Mouse (Mus musculus) spleen, adult 2 months (tissue): ENCODE measurements around the gene Gas7.

Source experiments
- CTCF ChIP-seq: fragments of 200-500 bp; IDR thresholded peaks from 2 replicates; pipeline ENCODE4 v1.5.1; 2011; ENCODE audit warnings: mild to moderate bottlenecking, inconsistent platforms; ENCODE audit not compliant: insufficient read depth, insufficient read length, insufficient replicate concordance; ENCODE audit errors: extremely low read depth
- POLR2A ChIP-seq: fragments of 200-500 bp; IDR thresholded peaks from 2 replicates; pipeline ENCODE4 v1.6.1; 2011; ENCODE audit warnings: low read depth, low read length, inconsistent platforms

GRCm38 (mm10) chr11:67632906-67633305 lies 177.7 kb downstream of the Gas7 start:
- TF ChIP-seq CTCF (no peak), POLR2A (no peak)
